In genomic region chr11:94320969-94321930, GRCm38 (mm10) we compare ENCODE assay signal across 9 mouse cellular contexts. TPM values are rescaled to one million over a fixed set of nuclear protein-coding genes. Genes with fewer than 3 reads are reported as not detected.
A peak's percentile ranks its signal among the peaks of the same experiment; 100 is the strongest.
DNase-seq lines count a peak whose midpoint lies in the region; ATAC-seq and TF ChIP-seq lines count a peak whose summit lies in the region.
"Had no signal": no experiment of that assay in that cellular context is flagged by ENCODE, and none has a peak within 500 bp of the region (broad histone marks: within the 10 kb centered on the region; RNA-seq: fewer than 3 reads in every experiment).

No protein-coding gene starts in this region.

- peaks cover 38% of the 10 kb centered on the region; the same call in 1 of the 2 replicates for H3K79me2 ChIP-seq in liver, adult 2 months (ENCODE audit: control insufficient read depth, insufficient read depth, low read length)
- H3K79me2 ChIP-seq in myocyte (ENCODE audit: control insufficient read depth, insufficient read depth), result peaks cover 53% of the 10 kb centered on the region

- H3K9ac ChIP-seq in heart, embryonic 15.5 days, result peak overlapping the region; percentile 100
- H3K9ac ChIP-seq in liver, adult 2 months (ENCODE audit: low read depth, low read length), result peak overlapping the region; percentile 98

- H3K27me3 ChIP-seq in heart, embryonic 15.5 days, result no peaks in the 10 kb centered on the region
- H3K27me3 ChIP-seq in liver, adult 2 months (ENCODE audit: control insufficient read depth, insufficient read depth, low read length), result no peaks in the 10 kb centered on the region
- H3K27me3 ChIP-seq in myocyte (ENCODE audit: control insufficient read depth, insufficient read depth, insufficient read length), result no peaks in the 10 kb centered on the region

- intact Hi-C loops in gastrocnemius, postnatal 14 days (cut with DNase I; ENCODE audit: low total_unique reads), result no loop called here

- H3K4me1 ChIP-seq in brown adipose tissue, adult 24 weeks (ENCODE audit: control insufficient read depth, insufficient read depth, insufficient read length, low read length), result peaks cover 5% of the 10 kb centered on the region; the same call in 1 of the 2 replicates
- H3K4me1 ChIP-seq in heart, embryonic 15.5 days (replicated peaks), result peaks cover 39% of the 10 kb centered on the region
- H3K4me1 ChIP-seq in liver, adult 2 months (ENCODE audit: control insufficient read depth, insufficient read depth, low read length), result peaks cover 23% of the 10 kb centered on the region

- H3ac ChIP-seq in myocyte (ENCODE audit: control insufficient read depth, insufficient read length), result peak overlapping the region; percentile 73

- H3K27ac ChIP-seq in brown adipose tissue, adult 24 weeks (replicated peaks; ENCODE audit: low read depth, low read length), result peak overlapping the region; percentile 89
- peak overlapping the region; percentile 99 for H3K27ac ChIP-seq in heart, embryonic 15.5 days
- peak overlapping the region; percentile 90 for H3K27ac ChIP-seq in liver, adult 2 months (replicated peaks; ENCODE audit: insufficient read depth, low read depth, low read length)

- H3K4me2 ChIP-seq in heart, embryonic 15.5 days, result peak overlapping the region; percentile 75
- peak overlapping the region; percentile 91 for H3K4me2 ChIP-seq in myocyte (ENCODE audit: low read depth)

- H3K4me3 ChIP-seq in brown adipose tissue, adult 24 weeks (ENCODE audit: insufficient read depth, low read depth, low read length), result peak overlapping the region; percentile 91
- H3K4me3 ChIP-seq in heart, embryonic 15.5 days, result peak overlapping the region; percentile 100
- H3K4me3 ChIP-seq in liver, adult 2 months (ENCODE audit: insufficient read depth, low read depth, low read length), result peak overlapping the region; percentile 97
- peak overlapping the region; percentile 81 for H3K4me3 ChIP-seq in myocyte

- TF ChIP-seq POLR2A in liver, adult 2 months (IDR thresholded peaks at IDR 0.05; ENCODE audit: extremely low read depth, insufficient read depth, low read length), result no peak
- peak; percentile 11 for TF ChIP-seq POLR2A in myocyte (IDR thresholded peaks at IDR 0.05; ENCODE audit: insufficient read length, low read depth)

- DNase-seq in gastrocnemius, postnatal 14 days, result peak; percentile 60
- DNase-seq in gastrocnemius, adult 8-10 months (ENCODE audit: low spot score in 2 of 2), result no peak
- DNase-seq in A20 (ENCODE audit: low read depth, low spot score), result peak; percentile 56
- DNase-seq in liver, adult 2 months (ENCODE audit: extremely low read depth, low read depth, low spot score), result peak; percentile 64
- DNase-seq in urinary bladder, postnatal 25 days (ENCODE audit: low spot score), result no peak

- TF ChIP-seq CTCF in liver, adult 2 months (IDR thresholded peaks at IDR 0.05; ENCODE audit: low read depth, low read length), result no peak

- under 1% methylated on average over 67 of the region's 67 CpGs for WGBS in heart, embryonic 15.5 days
- WGBS in liver, adult 2 months, result under 1% methylated on average over 67 of the region's 67 CpGs

- 0 out of 2 replicates have a peak, but pooled peaks cover 4% of the 10 kb centered on the region for H3K36me3 ChIP-seq in heart, embryonic 15.5 days
- no peaks in the 10 kb centered on the region for H3K36me3 ChIP-seq in liver, adult 2 months (ENCODE audit: control insufficient read depth, insufficient read depth, low read length)
- H3K36me3 ChIP-seq in myocyte (ENCODE audit: control insufficient read depth, insufficient read depth), result no peaks in the 10 kb centered on the region

- H3K9me3 ChIP-seq in heart, embryonic 15.5 days (replicated peaks), result no peaks in the 10 kb centered on the region

- ATAC-seq in heart, embryonic 15.5 days (replicated peaks; ENCODE audit: insufficient number of reproducible peaks, insufficient read depth, low FRiP score, low read depth), result peak; percentile 68

TF ChIP-seq in myocyte, 11 proteins besides CTCF, POLR2A, EP300 and RAD21:
- TF ChIP-seq MAX (IDR thresholded peaks at IDR 0.05; ENCODE audit: low read depth), result no peak
- peak in 1 of 3 experiments; percentile 7 for TF ChIP-seq MYOD1 (IDR thresholded peaks at IDR 0.05; ENCODE audit: control insufficient read depth in 1 of 3, insufficient read length in 2 of 3, low read depth in 2 of 3)
- no peak for TF ChIP-seq MYOG (IDR thresholded peaks at IDR 0.05; ENCODE audit: control insufficient read depth in 1 of 3, insufficient read depth in 1 of 3, insufficient read length in 2 of 3, low read depth in 2 of 3)
- no peak for TF ChIP-seq POLR2AphosphoS2 (IDR thresholded peaks at IDR 0.05; ENCODE audit: insufficient read length, low read depth)

RNA-seq across cellular contexts. Expression of gene Luc7l3, which starts 0.5 kb away (rescaled TPM):
- total RNA-seq in gastrocnemius, postnatal 14 days (2021), result 10 to 100 TPM; 32.2 to 33.1 TPM
- 10 to 100 TPM; 21.7 to 37.7 (median 28.2) TPM for total RNA-seq in gastrocnemius, adult 8-10 months (2022)
- polyA plus RNA-seq in brown adipose tissue, adult 24 weeks (2012; ENCODE audit: insufficient read depth, insufficient read length, missing spikeins), result 26.6 and 58.1 TPM in 2 replicates
- polyA plus RNA-seq in heart, embryonic 15.5 days (2015; fragmentation: Nextera tagmentation; extraction: Ambion mirVana), result 63.3 and 70.9 TPM in 2 replicates
- 17.9 and 20.1 TPM in 2 replicates for total RNA-seq in liver, adult 2 months (2014; rRNA removed)
- polyA plus RNA-seq in liver, adult 2 months (2012; rRNA removed), result 2.5 and 4.6 TPM in 2 replicates
- 15.4 TPM for polyA plus RNA-seq in myocyte (2012; fragmentation: generic; extraction: Trizol)

RNA-seq across cellular contexts. Expression of gene Ankrd40, which starts 6.6 kb away (rescaled TPM):
- total RNA-seq in gastrocnemius, postnatal 14 days (2021), result 100 to 1,000 TPM; 136 to 150 TPM
- total RNA-seq in gastrocnemius, adult 8-10 months (2022), result 100 to 1,000 TPM; 219 to 291 (median 246) TPM
- polyA plus RNA-seq in brown adipose tissue, adult 24 weeks (2012; ENCODE audit: insufficient read depth, insufficient read length, missing spikeins), result 160 and 214 TPM in 2 replicates
- 52.3 and 52.5 TPM in 2 replicates for polyA plus RNA-seq in heart, embryonic 15.5 days (2015; fragmentation: Nextera tagmentation; extraction: Ambion mirVana)
- 28.0 and 30.0 TPM in 2 replicates for total RNA-seq in liver, adult 2 months (2014; rRNA removed)
- 47.6 and 56.5 TPM in 2 replicates for polyA plus RNA-seq in liver, adult 2 months (2012; rRNA removed)
- 105 TPM for polyA plus RNA-seq in myocyte (2012; fragmentation: generic; extraction: Trizol)

RNA-seq across cellular contexts. Expression of gene Gm21885, which starts 39.6 kb away (rescaled TPM):
- not detected for total RNA-seq in gastrocnemius, postnatal 14 days (2021)
- total RNA-seq in gastrocnemius, adult 8-10 months (2022), result not detected
- polyA plus RNA-seq in brown adipose tissue, adult 24 weeks (2012; ENCODE audit: insufficient read depth, insufficient read length, missing spikeins), result not detected in 2 replicates
- 0.30 TPM in 1 of 2 replicates, not detected in the other for polyA plus RNA-seq in heart, embryonic 15.5 days (2015; fragmentation: Nextera tagmentation; extraction: Ambion mirVana)
- total RNA-seq in liver, adult 2 months (2014; rRNA removed), result 0.67 TPM in 1 of 2 replicates, not detected in the other
- polyA plus RNA-seq in liver, adult 2 months (2012; rRNA removed), result 0.16 and 0.49 TPM in 2 replicates
- polyA plus RNA-seq in myocyte (2012; fragmentation: generic; extraction: Trizol), result not detected
- total RNA-seq: layer of hippocampus, adult 18-20 months had no signal

Comparison
In these comparisons a context has a peak if more than half of its experiments do, and no peak if none do; other contexts are left out.
1. DNase-seq: peak in gastrocnemius, postnatal 14 days (single experiment), A20 (single experiment) and liver, adult 2 months (single experiment); none in gastrocnemius, adult 8-10 months (0 of 2) and urinary bladder, postnatal 25 days (single experiment).
2. Peak in every context shown above with its lines, with median percentiles within 50 percentile points of each other: H3K27ac ChIP-seq and H3K4me3 ChIP-seq.